Mouse (Mus musculus): Measurements from ENCODE around the gene St3gal3. TPM values are rescaled to one million over a fixed set of nuclear protein-coding genes. Genes with fewer than 3 reads are reported as not detected.

Gene St3gal3
- polyA plus RNA-seq, 1 experiment from 2014 or later = 5.6 TPM

- no peaks in the 10 kb centered on the region for H3K9me3 ChIP-seq (replicated peaks; ENCODE audit: control insufficient read depth, low read length)
- H3K4me3 ChIP-seq (ENCODE audit: low read depth, low read length) = no peak overlapping the region
- H3K36me3 ChIP-seq (replicated peaks; ENCODE audit: control insufficient read depth, insufficient read depth, low read depth, low read length) = no peaks in the 10 kb centered on the region
- ATAC-seq (replicated peaks; ENCODE audit: insufficient number of reproducible peaks, low FRiP score, low TSS enrichment, low read depth) = no peak
- no peak overlapping the region for H3K4me2 ChIP-seq (ENCODE audit: low read depth, low read length)
- no peaks in the 10 kb centered on the region for H3K4me1 ChIP-seq (ENCODE audit: control insufficient read depth, insufficient read depth, low read length)
- H3K27ac ChIP-seq (replicated peaks; ENCODE audit: low read depth, low read length) = no peak overlapping the region
- no peak overlapping the region for H3K9ac ChIP-seq (replicated peaks; ENCODE audit: low read length)
- WGBS = 87% methylated on average over 8 of the region's 8 CpGs
- no peaks in the 10 kb centered on the region for H3K27me3 ChIP-seq (ENCODE audit: control insufficient read depth, insufficient read depth, low read length)
- DNase-seq (ENCODE audit: low spot score) = no peak
These were observed 55.5 kb downstream of the St3gal3 start for GRCm38 (mm10) chr4:118079195-118079594.

GRCm38 (mm10) chr4:118078576-118078975 lies 56.1 kb downstream of the St3gal3 start:
- Histone ChIP-seq H3K9me3 (replicated peaks; ENCODE audit: control insufficient read depth, low read length) (no peaks in the 10 kb centered on the region), H3K4me2 (ENCODE audit: low read depth, low read length) (no peak overlapping the region), H3K4me3 (ENCODE audit: low read depth, low read length) (no peak overlapping the region), H3K36me3 (replicated peaks; ENCODE audit: control insufficient read depth, insufficient read depth, low read depth, low read length) (no peaks in the 10 kb centered on the region), H3K27me3 (ENCODE audit: control insufficient read depth, insufficient read depth, low read length) (no peaks in the 10 kb centered on the region), H3K4me1 (ENCODE audit: control insufficient read depth, insufficient read depth, low read length) (no peaks in the 10 kb centered on the region), H3K9ac (replicated peaks; ENCODE audit: low read length) (no peak overlapping the region), H3K27ac (replicated peaks; ENCODE audit: low read depth, low read length) (no peak overlapping the region)
- DNase-seq (ENCODE audit: low spot score) (no peak), ATAC-seq (replicated peaks; ENCODE audit: insufficient number of reproducible peaks, low FRiP score, low TSS enrichment, low read depth) (no peak)
- 90% methylated on average over 9 of the region's 9 CpGs for WGBS

- Histone ChIP-seq H3K4me1 (ENCODE audit: control insufficient read depth, insufficient read depth, low read length) (no peaks in the 10 kb centered on the region), H3K27me3 (ENCODE audit: control insufficient read depth, insufficient read depth, low read length) (no peaks in the 10 kb centered on the region), H3K36me3 (replicated peaks; ENCODE audit: control insufficient read depth, insufficient read depth, low read depth, low read length) (no peaks in the 10 kb centered on the region), H3K9ac (replicated peaks; ENCODE audit: low read length) (no peak overlapping the region), H3K9me3 (replicated peaks; ENCODE audit: control insufficient read depth, low read length) (no peaks in the 10 kb centered on the region), H3K27ac (replicated peaks; ENCODE audit: low read depth, low read length) (no peak overlapping the region), H3K4me3 (ENCODE audit: low read depth, low read length) (no peak overlapping the region), H3K4me2 (ENCODE audit: low read depth, low read length) (no peak overlapping the region)
- 73% methylated on average over 12 of the region's 12 CpGs for WGBS
- ATAC-seq (replicated peaks; ENCODE audit: insufficient number of reproducible peaks, low FRiP score, low TSS enrichment, low read depth) (no peak), DNase-seq (ENCODE audit: low spot score) (no peak)
These were observed 57.4 kb downstream of the St3gal3 start for GRCm38 (mm10) chr4:118077293-118077752.

- no peak for DNase-seq (ENCODE audit: low spot score)
- H3K36me3 ChIP-seq (replicated peaks; ENCODE audit: control insufficient read depth, insufficient read depth, low read depth, low read length) = no peaks in the 10 kb centered on the region
- no peak overlapping the region for H3K9ac ChIP-seq (replicated peaks; ENCODE audit: low read length)
- H3K27ac ChIP-seq (replicated peaks; ENCODE audit: low read depth, low read length) = no peak overlapping the region
- H3K4me3 ChIP-seq (ENCODE audit: low read depth, low read length) = no peak overlapping the region
- H3K27me3 ChIP-seq (ENCODE audit: control insufficient read depth, insufficient read depth, low read length) = no peaks in the 10 kb centered on the region
- no peak for ATAC-seq (replicated peaks; ENCODE audit: insufficient number of reproducible peaks, low FRiP score, low TSS enrichment, low read depth)
- no peak overlapping the region for H3K4me2 ChIP-seq (ENCODE audit: low read depth, low read length)
- H3K4me1 ChIP-seq (ENCODE audit: control insufficient read depth, insufficient read depth, low read length) = no peaks in the 10 kb centered on the region
- H3K9me3 ChIP-seq (replicated peaks; ENCODE audit: control insufficient read depth, low read length) = no peaks in the 10 kb centered on the region
- 88% methylated on average over 1 of the region's 1 CpGs for WGBS
These were observed 58.1 kb downstream of the St3gal3 start for GRCm38 (mm10) chr4:118076648-118077047.

GRCm38 (mm10) chr4:118075343-118075742 lies 59.4 kb downstream of the St3gal3 start:
- no peak overlapping the region for H3K9ac ChIP-seq (replicated peaks; ENCODE audit: low read length)
- no peaks in the 10 kb centered on the region for H3K36me3 ChIP-seq (replicated peaks; ENCODE audit: control insufficient read depth, insufficient read depth, low read depth, low read length)
- ATAC-seq (replicated peaks; ENCODE audit: insufficient number of reproducible peaks, low FRiP score, low TSS enrichment, low read depth) (no peak), DNase-seq (ENCODE audit: low spot score) (no peak)
- 84% methylated on average over 9 of the region's 9 CpGs for WGBS
- no peaks in the 10 kb centered on the region for H3K27me3 ChIP-seq (ENCODE audit: control insufficient read depth, insufficient read depth, low read length)
- no peaks in the 10 kb centered on the region for H3K9me3 ChIP-seq (replicated peaks; ENCODE audit: control insufficient read depth, low read length)
- H3K4me2 ChIP-seq (ENCODE audit: low read depth, low read length) = no peak overlapping the region
- no peak overlapping the region for H3K4me3 ChIP-seq (ENCODE audit: low read depth, low read length)
- no peaks in the 10 kb centered on the region for H3K4me1 ChIP-seq (ENCODE audit: control insufficient read depth, insufficient read depth, low read length)
- H3K27ac ChIP-seq (replicated peaks; ENCODE audit: low read depth, low read length) = no peak overlapping the region

GRCm38 (mm10) chr4:118074236-118074635 lies 60.5 kb downstream of the St3gal3 start:
- Histone ChIP-seq H3K36me3 (replicated peaks; ENCODE audit: control insufficient read depth, insufficient read depth, low read depth, low read length) (no peaks in the 10 kb centered on the region), H3K9ac (replicated peaks; ENCODE audit: low read length) (no peak overlapping the region), H3K4me3 (ENCODE audit: low read depth, low read length) (no peak overlapping the region), H3K4me2 (ENCODE audit: low read depth, low read length) (no peak overlapping the region), H3K4me1 (ENCODE audit: control insufficient read depth, insufficient read depth, low read length) (no peaks in the 10 kb centered on the region), H3K27ac (replicated peaks; ENCODE audit: low read depth, low read length) (no peak overlapping the region), H3K9me3 (replicated peaks; ENCODE audit: control insufficient read depth, low read length) (no peaks in the 10 kb centered on the region), H3K27me3 (ENCODE audit: control insufficient read depth, insufficient read depth, low read length) (no peaks in the 10 kb centered on the region)
- 95% methylated on average over 4 of the region's 4 CpGs for WGBS
- ATAC-seq (replicated peaks; ENCODE audit: insufficient number of reproducible peaks, low FRiP score, low TSS enrichment, low read depth) (no peak), DNase-seq (ENCODE audit: low spot score) (no peak)

GRCm38 (mm10) chr4:118073128-118073527 lies 61.6 kb downstream of the St3gal3 start:
- no peaks in the 10 kb centered on the region for H3K9me3 ChIP-seq (replicated peaks; ENCODE audit: control insufficient read depth, low read length)
- H3K4me3 ChIP-seq (ENCODE audit: low read depth, low read length) = no peak overlapping the region
- H3K27ac ChIP-seq (replicated peaks; ENCODE audit: low read depth, low read length) = no peak overlapping the region
- no peaks in the 10 kb centered on the region for H3K4me1 ChIP-seq (ENCODE audit: control insufficient read depth, insufficient read depth, low read length)
- DNase-seq (ENCODE audit: low spot score) (no peak), ATAC-seq (replicated peaks; ENCODE audit: insufficient number of reproducible peaks, low FRiP score, low TSS enrichment, low read depth) (no peak)
- no peak overlapping the region for H3K4me2 ChIP-seq (ENCODE audit: low read depth, low read length)
- H3K36me3 ChIP-seq (replicated peaks; ENCODE audit: control insufficient read depth, insufficient read depth, low read depth, low read length) = no peaks in the 10 kb centered on the region
- H3K27me3 ChIP-seq (ENCODE audit: control insufficient read depth, insufficient read depth, low read length) = no peaks in the 10 kb centered on the region
- no peak overlapping the region for H3K9ac ChIP-seq (replicated peaks; ENCODE audit: low read length)
- 78% methylated on average over 6 of the region's 6 CpGs for WGBS

- no peak for ATAC-seq (replicated peaks; ENCODE audit: insufficient number of reproducible peaks, low FRiP score, low TSS enrichment, low read depth)
- no peak overlapping the region for H3K9ac ChIP-seq (replicated peaks; ENCODE audit: low read length)
- no peaks in the 10 kb centered on the region for H3K27me3 ChIP-seq (ENCODE audit: control insufficient read depth, insufficient read depth, low read length)
- H3K27ac ChIP-seq (replicated peaks; ENCODE audit: low read depth, low read length) = no peak overlapping the region
- no peak overlapping the region for H3K4me3 ChIP-seq (ENCODE audit: low read depth, low read length)
- H3K4me1 ChIP-seq (ENCODE audit: control insufficient read depth, insufficient read depth, low read length) = no peaks in the 10 kb centered on the region
- H3K9me3 ChIP-seq (replicated peaks; ENCODE audit: control insufficient read depth, low read length) = no peaks in the 10 kb centered on the region
- H3K36me3 ChIP-seq (replicated peaks; ENCODE audit: control insufficient read depth, insufficient read depth, low read depth, low read length) = no peaks in the 10 kb centered on the region
- DNase-seq (ENCODE audit: low spot score) = no peak
- no peak overlapping the region for H3K4me2 ChIP-seq (ENCODE audit: low read depth, low read length)
- 79% methylated on average over 7 of the region's 7 CpGs for whole genome bisulfite sequencing
These were observed 62.8 kb downstream of the St3gal3 start for GRCm38 (mm10) chr4:118071891-118072290.

Data from embryonic facial prominence, embryonic 11.5 days (tissue).